Mouse (Mus musculus) heart, embryonic 14.5 days (tissue): Measurements from ENCODE around the gene Snd1. TPM values are rescaled to one million over a fixed set of nuclear protein-coding genes. Genes with fewer than 3 reads are reported as not detected.
A peak's percentile ranks its signal among the peaks of the same experiment; 100 is the strongest.

ENCODE experiments used
- ATAC-seq: fragments of 200-750 bp; cut with Nextera tagmentation; 2 replicates; pipeline ENCODE4 v1.8.0; 2017; ENCODE audit warnings: low read depth, moderate TSS enrichment; ENCODE audit not compliant: insufficient number of reproducible peaks, insufficient read depth, low FRiP score
- H3K27ac ChIP-seq, 2 experiments: fragments of 200-500 bp in 1 of 2; fragments of 300-500 bp in 1 of 2; sonication (generic) in 1 of 2; replicated peaks in 1 of 2; 2 replicates each; pipeline ENCODE4 v1.5.1; 2012 to 2014; ENCODE audit warnings: low read depth in 2 of 2, low read length in 2 of 2, control low read depth in 1 of 2, mild to moderate bottlenecking in 1 of 2, mixed read lengths in 1 of 2; ENCODE audit not compliant: control insufficient read depth in 1 of 2, insufficient read depth in 1 of 2
- H3K27me3 ChIP-seq: fragments of 300-500 bp; sonication (generic); 2 replicates; pipeline ENCODE4 v1.6.1; 2014; ENCODE audit warnings: mild to moderate bottlenecking, low read length, control low read depth; ENCODE audit not compliant: control insufficient read depth, insufficient read depth
- H3K36me3 ChIP-seq: fragments of 300-500 bp; sonication (generic); 2 replicates; pipeline ENCODE4 v1.6.1; 2014; ENCODE audit warnings: mild to moderate bottlenecking, control low read depth, low read length, mixed read lengths; ENCODE audit not compliant: control insufficient read depth, insufficient read depth
- H3K4me1 ChIP-seq, 2 experiments: fragments of 200-500 bp in 1 of 2; fragments of 300-500 bp in 1 of 2; sonication (generic) in 1 of 2; 2 replicates each; pipeline ENCODE4 v1.6.1; 2012 to 2014; ENCODE audit warnings: low read length in 2 of 2, control low read depth in 1 of 2, mixed read lengths in 1 of 2; ENCODE audit not compliant: control insufficient read depth in 2 of 2, insufficient read depth in 2 of 2
- H3K4me2 ChIP-seq: fragments of 300-500 bp; sonication (generic); 2 replicates; pipeline ENCODE4 v1.6.1; 2014; ENCODE audit warnings: mild to moderate bottlenecking, low read length
- H3K4me3 ChIP-seq, 2 experiments: fragments of 200-500 bp in 1 of 2; fragments of 300-500 bp in 1 of 2; sonication (generic) in 1 of 2; 2 replicates each; pipeline ENCODE4 v1.5.1; 2012 to 2014; ENCODE audit warnings: low read length in 2 of 2, mild to moderate bottlenecking in 2 of 2, control low read depth in 1 of 2, low read depth in 1 of 2, moderate library complexity in 1 of 2; ENCODE audit not compliant: control insufficient read depth in 1 of 2, insufficient read depth in 1 of 2
- H3K9ac ChIP-seq: fragments of 300-500 bp; sonication (generic); 2 replicates; pipeline ENCODE4 v1.6.1; 2014; ENCODE audit warnings: mild to moderate bottlenecking, low read length
- H3K9me3 ChIP-seq: fragments of 300-500 bp; sonication (generic); 2 replicates; pipeline ENCODE4 v1.6.1; 2016; ENCODE audit warnings: low read length, control low read depth; ENCODE audit not compliant: control insufficient read depth
- WGBS: fragments of 180-500 bp; shearing (Covaris S2); extraction: QIAGEN DNeasy Blood & Tissue Kit; methylation state at CpG from one replicate; pipeline ENCODE4 v1.1.7; 2014; 5-methylcytosine and 5-hydroxymethylcytosine counted together
- polyA plus RNA-seq: library from polyadenylated mRNA; unstranded; fragments of >200 nt; fragmentation: Nextera tagmentation; extraction: Ambion mirVana; gene quantifications from 2 replicates; pipeline ENCODE4 v1.2.1, GENCODE M21; 2014

Snd1 gene
- polyA plus RNA-seq, 1 experiment from 2014 or later, result 80.0 TPM

DNA sequence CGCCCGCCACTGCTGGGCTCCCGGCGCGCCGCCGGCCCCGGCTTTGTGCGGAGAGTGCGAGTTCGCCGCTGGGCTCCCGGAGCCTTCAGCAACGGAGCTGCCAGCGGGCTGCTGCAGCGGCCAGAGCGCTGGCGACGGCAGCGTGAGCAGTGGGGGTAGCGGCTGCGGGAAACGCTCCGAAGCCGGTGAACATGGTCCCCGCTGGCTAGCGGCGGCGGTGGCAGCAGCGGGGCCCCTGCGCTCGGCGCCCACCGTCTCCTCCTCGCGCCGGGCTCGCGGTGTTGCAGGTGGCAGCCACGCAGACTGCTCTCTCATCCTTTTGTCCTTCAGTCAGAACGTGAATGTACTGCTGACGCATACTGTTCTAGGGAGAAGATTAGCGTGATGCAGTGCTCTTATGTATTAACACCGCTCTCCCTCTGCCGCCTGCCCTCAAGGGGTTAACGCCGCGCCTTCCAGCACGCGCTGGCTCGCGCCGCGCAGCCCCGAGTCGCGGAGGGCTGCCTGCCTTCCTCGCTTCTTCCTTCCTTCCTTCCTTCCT lies 357.9 kb downstream of the Snd1 start:
- peak; percentile 43; the same call in 1 of the 2 replicates for ATAC-seq
- H3K4me1 ChIP-seq, result peaks cover 4 to 13% of the 10 kb centered on the region in 2 experiments; a peak in 2 of 4 replicates
- no peaks in the 10 kb centered on the region for H3K36me3 ChIP-seq
- H3K27me3 ChIP-seq, result peaks cover 20% of the 10 kb centered on the region; the same call in 1 of the 2 replicates
- WGBS, result under 1% methylated on average over 57 of the region's 58 CpGs
- H3K4me2 ChIP-seq, result peak overlapping the region; percentile 100
- no peaks in the 10 kb centered on the region for H3K9me3 ChIP-seq
- H3K4me3 ChIP-seq, result peak overlapping the region; percentile 52 to 69
- H3K9ac ChIP-seq, result peak overlapping the region; percentile 72
- no peak overlapping the region for H3K27ac ChIP-seq

DNA sequence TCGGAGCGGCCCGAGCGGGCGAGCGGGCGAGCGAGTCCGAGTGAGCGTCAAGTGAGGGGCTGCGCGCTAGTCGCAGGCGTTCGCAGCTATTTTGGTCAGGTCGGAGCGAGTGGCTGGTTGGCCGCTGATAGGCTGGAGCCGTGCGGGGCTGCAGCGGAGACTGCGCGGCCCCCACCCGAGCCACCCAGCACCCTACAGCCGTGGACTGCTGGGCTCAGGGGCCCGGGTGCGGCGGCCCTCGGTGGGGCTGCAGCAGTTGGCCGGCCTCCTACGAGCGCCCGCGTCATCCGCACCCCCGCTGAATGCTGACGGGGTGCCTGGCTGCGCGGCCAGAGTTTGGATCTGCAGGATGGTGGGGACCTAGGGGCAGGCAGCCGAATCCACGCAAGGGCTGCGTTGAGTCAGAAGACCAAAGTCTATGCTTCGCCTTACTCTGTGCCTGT lies 358.5 kb downstream of the Snd1 start:
- H3K4me1 ChIP-seq, result peaks cover 4 to 13% of the 10 kb centered on the region in 2 experiments; a peak in 2 of 4 replicates
- H3K9me3 ChIP-seq, result no peaks in the 10 kb centered on the region
- H3K36me3 ChIP-seq, result no peaks in the 10 kb centered on the region
- peak overlapping the region; percentile 100 for H3K4me2 ChIP-seq
- H3K27ac ChIP-seq, result no peak overlapping the region
- H3K4me3 ChIP-seq, result peak overlapping the region; percentile 37 to 69
- H3K27me3 ChIP-seq, result peaks cover 20% of the 10 kb centered on the region; the same call in 1 of the 2 replicates
- WGBS, result 2% methylated on average over 43 of the region's 43 CpGs
- peak overlapping the region; percentile 72 for H3K9ac ChIP-seq
- ATAC-seq, result peak; percentile 59

DNA sequence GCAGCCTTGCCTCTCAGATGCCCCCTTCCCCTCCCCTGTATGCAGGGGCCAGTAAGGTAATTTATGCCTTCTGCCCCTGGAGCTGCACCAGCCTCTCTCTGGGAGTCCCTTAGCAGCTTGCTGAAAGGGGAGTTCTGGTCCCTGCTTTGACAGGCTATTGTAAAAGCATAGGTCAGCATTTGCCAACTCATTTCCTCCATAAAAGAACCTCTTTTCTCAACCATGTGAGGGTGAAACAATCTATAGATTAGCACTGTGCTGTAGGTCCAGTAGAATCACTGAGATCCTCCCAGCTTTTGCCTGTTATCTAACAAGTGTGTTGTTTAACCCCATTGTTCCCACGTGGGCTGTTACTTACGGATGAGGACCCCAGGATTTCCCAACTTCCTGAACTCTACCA lies 359.1 kb downstream of the Snd1 start:
- H3K36me3 ChIP-seq, result no peaks in the 10 kb centered on the region
- ATAC-seq, result no peak
- no peaks in the 10 kb centered on the region for H3K9me3 ChIP-seq
- peak overlapping the region; percentile 100 for H3K4me2 ChIP-seq
- H3K4me1 ChIP-seq, result peaks cover 4 to 13% of the 10 kb centered on the region in 2 experiments; a peak in 2 of 4 replicates
- 55% methylated on average over 2 of the region's 2 CpGs for WGBS
- H3K9ac ChIP-seq, result 0 out of 2 replicates have a peak overlapping the region, but pooled peaks have one; percentile 72
- peaks cover 20% of the 10 kb centered on the region; the same call in 1 of the 2 replicates for H3K27me3 ChIP-seq
- H3K4me3 ChIP-seq, result no peak overlapping the region
- no peak overlapping the region for H3K27ac ChIP-seq

DNA sequence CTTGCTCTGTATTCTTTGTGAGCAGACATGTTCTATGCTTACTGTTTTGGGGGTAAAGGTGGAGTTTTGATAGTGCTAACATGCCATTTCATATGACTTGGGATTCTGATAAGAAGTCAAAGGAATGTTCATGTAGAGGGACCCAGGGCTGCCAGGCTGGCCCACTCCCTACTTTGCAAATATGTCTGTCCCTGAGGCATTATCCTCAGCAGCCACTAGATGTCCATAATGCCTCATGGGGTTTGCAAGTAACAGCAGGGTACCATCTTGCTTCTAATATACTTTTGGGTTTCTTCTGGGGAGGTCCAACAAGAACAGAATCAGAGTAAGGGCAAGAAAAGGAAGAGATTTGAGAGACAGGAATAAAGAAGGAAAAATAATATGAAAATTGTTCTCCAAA lies 361.7 kb downstream of the Snd1 start:
- no peak overlapping the region for H3K9ac ChIP-seq
- H3K4me2 ChIP-seq, result no peak overlapping the region
- peaks cover 5% of the 10 kb centered on the region; the same call in 1 of the 2 replicates for H3K27me3 ChIP-seq
- H3K4me1 ChIP-seq, result peaks cover 7 to 10% of the 10 kb centered on the region in 2 experiments; a peak in 2 of 4 replicates
- no peak overlapping the region for H3K27ac ChIP-seq
- H3K9me3 ChIP-seq, result no peaks in the 10 kb centered on the region
- no peak for ATAC-seq
- H3K4me3 ChIP-seq, result no peak overlapping the region
- no peaks in the 10 kb centered on the region for H3K36me3 ChIP-seq

DNA sequence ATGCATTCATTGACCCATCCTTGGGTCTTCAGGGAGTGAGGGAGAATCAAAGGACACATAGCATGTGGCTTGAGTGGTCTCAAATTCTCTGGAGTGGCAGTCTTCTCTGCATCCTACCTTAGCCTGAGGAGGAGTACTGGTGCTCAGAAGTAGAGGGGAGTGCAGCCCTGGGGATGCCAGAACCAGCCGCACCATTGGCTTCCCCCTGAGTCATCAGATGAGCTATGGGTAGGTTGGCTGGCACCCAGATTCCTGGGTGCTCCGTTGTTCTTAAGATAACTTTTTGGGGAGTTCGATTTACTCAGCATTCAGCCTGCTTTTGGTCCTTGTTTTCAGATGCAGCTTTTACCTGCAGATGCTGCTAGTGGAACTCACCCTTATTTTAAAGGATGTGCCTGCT lies 366.6 kb downstream of the Snd1 start:
- Histone ChIP-seq H3K36me3 (no peaks in the 10 kb centered on the region), H3K9me3 (no peaks in the 10 kb centered on the region), H3K9ac (no peak overlapping the region), H3K27me3 (no peaks in the 10 kb centered on the region), H3K27ac (no peak overlapping the region), H3K4me1 (peaks cover 14 to 15% of the 10 kb centered on the region in 2 experiments), H3K4me2 (no peak overlapping the region), H3K4me3 (no peak overlapping the region)
- no peak for ATAC-seq
- 77% methylated on average over 3 of the region's 3 CpGs for WGBS

DNA sequence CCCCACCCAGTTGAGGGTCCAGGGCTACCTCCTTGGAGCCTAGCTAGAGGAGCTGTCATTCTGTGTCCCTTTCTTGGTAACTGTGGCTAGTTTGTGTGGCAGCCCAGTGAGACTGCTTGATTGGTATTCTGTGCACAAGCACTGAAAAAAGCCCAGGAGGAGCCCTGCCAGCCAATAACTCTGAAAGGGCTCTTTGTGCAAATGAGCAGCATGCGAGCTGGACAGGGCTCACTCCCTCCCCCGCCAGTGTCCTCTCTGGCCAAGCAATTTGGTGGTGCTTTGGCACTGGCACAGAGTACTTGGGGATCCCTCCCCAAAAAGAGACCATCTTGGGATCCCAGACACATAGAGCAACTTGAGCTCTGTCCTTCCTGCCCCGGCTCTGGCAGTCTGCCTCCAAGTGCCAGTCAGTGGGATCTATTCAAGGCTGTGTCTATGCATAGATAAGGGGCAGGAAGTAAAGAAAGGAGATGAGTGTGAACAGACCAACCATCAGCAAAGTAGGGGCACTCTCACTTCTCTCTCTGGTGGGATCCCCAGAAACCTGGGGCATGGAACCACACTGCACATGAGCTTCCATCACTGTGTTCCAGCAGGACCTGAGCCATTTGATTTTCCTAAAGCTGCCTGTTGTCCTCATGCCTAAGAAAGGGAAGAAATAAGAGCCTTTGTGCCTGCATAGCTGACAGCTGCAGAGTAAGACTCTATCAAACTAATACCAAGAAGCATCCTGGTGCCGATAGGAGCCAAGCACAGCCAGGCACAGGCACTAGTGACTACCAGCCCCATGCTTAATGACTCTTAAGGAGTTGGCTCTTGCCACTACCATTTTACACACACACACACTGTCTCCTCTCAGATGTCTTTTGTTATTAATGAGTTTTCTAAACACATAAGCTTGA lies 367.7 kb downstream of the Snd1 start:
- no peaks in the 10 kb centered on the region for H3K9me3 ChIP-seq
- no peak overlapping the region for H3K9ac ChIP-seq
- 51% methylated on average over 4 of the region's 4 CpGs for WGBS
- H3K4me1 ChIP-seq, result peaks cover 17 to 21% of the 10 kb centered on the region in 2 experiments
- H3K4me3 ChIP-seq, result no peak overlapping the region
- H3K27ac ChIP-seq, result no peak overlapping the region
- no peak overlapping the region for H3K4me2 ChIP-seq
- H3K27me3 ChIP-seq, result no peaks in the 10 kb centered on the region
- ATAC-seq, result no peak
- H3K36me3 ChIP-seq, result no peaks in the 10 kb centered on the region

DNA sequence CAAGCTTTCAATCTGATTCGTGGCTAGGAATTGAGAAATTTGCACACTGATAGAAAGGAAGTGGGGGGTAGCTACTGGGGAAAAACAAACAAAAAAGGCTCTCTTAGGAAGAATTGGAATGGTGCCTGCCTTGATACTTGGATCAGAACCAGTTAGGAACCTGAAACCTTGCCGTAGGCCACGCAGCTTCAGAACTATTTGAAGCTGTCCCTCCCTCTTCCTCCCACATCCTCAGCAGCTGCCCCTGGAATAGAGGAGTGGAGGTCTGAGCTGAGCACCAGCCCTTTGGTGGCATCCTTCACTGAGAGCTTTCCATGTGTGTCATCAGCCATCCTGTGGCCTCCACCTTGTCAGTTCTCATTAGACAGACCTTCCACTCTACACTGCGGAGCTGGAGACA lies 370.7 kb downstream of the Snd1 start:
- Histone ChIP-seq H3K4me2 (no peak overlapping the region), H3K36me3 (no peaks in the 10 kb centered on the region), H3K27me3 (no peaks in the 10 kb centered on the region), H3K27ac (no peak overlapping the region), H3K9ac (no peak overlapping the region), H3K4me3 (no peak overlapping the region), H3K4me1 (peaks cover 31 to 43% of the 10 kb centered on the region in 2 experiments), H3K9me3 (no peaks in the 10 kb centered on the region)
- WGBS, result 49% methylated on average over 4 of the region's 4 CpGs
- ATAC-seq, result no peak
